Mouse (Mus musculus): ENCODE measurements at regions not wholly inside any gene's neighbourhood (a gene's known extent, or its start where the extent isn't known, plus 50 kb on each side); places are given as distances from the start of the nearest gene placed in this dataset.

DNA sequence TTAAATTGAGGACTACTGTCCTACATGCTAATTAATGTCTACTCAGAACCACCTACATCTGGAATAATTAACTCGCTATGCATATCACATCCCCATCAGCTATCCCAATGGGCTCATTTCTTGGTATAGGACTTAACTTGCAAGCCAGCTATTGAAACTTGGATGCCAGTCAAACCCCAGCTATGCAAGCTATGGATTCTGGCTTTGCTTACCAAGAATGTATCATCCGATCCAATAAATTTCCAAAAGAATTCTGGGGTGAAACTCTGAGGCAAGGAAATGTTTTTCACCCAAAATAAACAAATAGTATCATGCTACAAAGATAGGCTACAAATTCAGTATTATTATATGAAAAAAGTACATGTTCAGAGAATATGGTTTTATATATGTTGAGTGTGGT is 392.8 kb upstream of the Adamts5 start:
- TF ChIP-seq CTCF (IDR thresholded peaks at IDR 0.05; ENCODE audit: insufficient read depth, low read length) (no peak), POLR2A (IDR thresholded peaks at IDR 0.05; ENCODE audit: borderline replicate concordance, extremely low read depth, low read depth, low read length) (no peak)

Measured in lung, adult 2 months (tissue).